20 mouse cellular contexts compared by ENCODE assay signal in the genomic region with DNA sequence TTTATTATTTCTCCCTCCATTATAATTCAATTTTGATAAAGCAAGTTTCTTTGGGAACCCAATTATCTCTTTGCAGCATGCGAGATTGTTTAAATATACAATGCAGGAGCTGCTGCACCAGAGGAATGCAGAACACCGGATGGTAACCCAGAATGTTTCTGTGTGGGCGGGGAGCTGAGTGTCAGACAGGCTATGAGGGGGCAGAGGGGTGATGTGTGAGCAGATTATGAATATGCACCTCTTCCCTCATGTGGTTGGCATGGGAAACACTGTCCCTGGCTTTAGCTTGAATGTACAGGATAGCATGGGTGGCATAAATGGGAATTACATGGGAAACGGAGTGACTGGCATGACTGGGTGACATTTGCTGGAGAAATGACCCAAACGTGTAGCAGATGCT.
DNase-seq lines count a peak whose midpoint lies in the region; ATAC-seq and TF ChIP-seq lines count a peak whose summit lies in the region.
"Had no signal": no experiment of that assay in that cellular context is flagged by ENCODE, and none has a peak within 500 bp of the region (broad histone marks: within the 10 kb centered on the region; RNA-seq: fewer than 3 reads in every experiment).

No protein-coding gene starts in this region.

- no peak for DNase-seq in frontal cortex, postnatal 14 days (ENCODE audit: low spot score in 2 of 2)
- peak in 1 of 2 experiments; percentile 59 for DNase-seq in layer of hippocampus, adult 2 months (ENCODE audit: low spot score in 2 of 2)
- DNase-seq in layer of hippocampus, adult 8-10 months (ENCODE audit: low spot score in 2 of 2): no peak
- peak; percentile 23 to 34 for DNase-seq in right cerebral cortex, adult 2 months (ENCODE audit: low spot score in 2 of 2)
- no peak for DNase-seq in right cerebral cortex, postnatal 14 days
- no peak for DNase-seq in spleen, postnatal 4 days (ENCODE audit: low spot score in 2 of 2)
- DNase-seq: adrenal gland, postnatal 14 days; cerebellum, adult 9-11 months; embryo, embryonic 11 days; heart, adult 18-20 months; kidney, adult 9 months; kidney, postnatal 4 days; liver; lung, adult 18-20 months; lung, postnatal 36 days; spleen, adult 18-20 months had no signal

- H3K27ac ChIP-seq in layer of hippocampus, adult 2 months: peak overlapping the region; percentile 36; the same call in 1 of the 2 replicates
- H3K27ac ChIP-seq: heart, embryonic 15.5 days; neural tube, embryonic 12.5 days had no signal

- no peak overlapping the region for H3K4me3 ChIP-seq in layer of hippocampus, adult 2 months
- H3K4me3 ChIP-seq: heart, embryonic 15.5 days; neural tube, embryonic 12.5 days had no signal

- TF ChIP-seq CTCF in layer of hippocampus, adult 2 months (conservative IDR thresholded peaks at IDR 0.05): no peak

- ATAC-seq in frontal cortex, adult (ENCODE audit: low TSS enrichment): peak; percentile 45
- ATAC-seq: midbrain, embryonic 16.5 days had no signal

Comparison
In these comparisons a context has a peak if more than half of its experiments do, and no peak if none do; other contexts are left out.
1. DNase-seq: peak in right cerebral cortex, adult 2 months (2 of 2); none in frontal cortex, postnatal 14 days (0 of 2), layer of hippocampus, adult 8-10 months (0 of 2), right cerebral cortex, postnatal 14 days (single experiment) and spleen, postnatal 4 days (0 of 2).